Mouse (Mus musculus) brain, adult 2 months (tissue): Measurements from ENCODE around the gene Itpr3.
A peak's percentile ranks its signal among the peaks of the same experiment; 100 is the strongest.

Experiments
- DNase-seq: peaks from one replicate; pipeline ENCODE4 v3.0.0; 2011; ENCODE audit warnings: low read depth, low spot score

The Itpr3 gene

GRCm38 (mm10) chr17:27119540-27119895 is 62.4 kb downstream of the Itpr3 start:
- DNase-seq, result no peak

GRCm38 (mm10) chr17:27119954-27120353 is 62.9 kb downstream of the Itpr3 start:
- no peak for DNase-seq

GRCm38 (mm10) chr17:27120561-27121024 is 63.5 kb downstream of the Itpr3 start:
- peak; percentile 97 for DNase-seq

GRCm38 (mm10) chr17:27121266-27121665 is 64.2 kb downstream of the Itpr3 start:
- DNase-seq, result peak; percentile 66

- no peak for DNase-seq
Measured at GRCm38 (mm10) chr17:27121781-27122180, 64.7 kb downstream of the Itpr3 start.

GRCm38 (mm10) chr17:27122701-27123100 is 65.6 kb downstream of the Itpr3 start:
- DNase-seq, result peak; percentile 67

- no peak for DNase-seq
Measured at GRCm38 (mm10) chr17:27123103-27123502, 66.0 kb downstream of the Itpr3 start.

- no peak for DNase-seq
Measured at GRCm38 (mm10) chr17:27123813-27124375, 66.8 kb downstream of the Itpr3 start.

- DNase-seq, result peak; percentile 88
Measured at GRCm38 (mm10) chr17:27125185-27125584, 68.1 kb downstream of the Itpr3 start.

- peak; percentile 54 for DNase-seq
Measured at GRCm38 (mm10) chr17:27125669-27126202, 68.6 kb downstream of the Itpr3 start.

GRCm38 (mm10) chr17:27126974-27127373 is 69.9 kb downstream of the Itpr3 start:
- DNase-seq, result no peak

GRCm38 (mm10) chr17:27128189-27128588 is 71.1 kb downstream of the Itpr3 start:
- no peak for DNase-seq

GRCm38 (mm10) chr17:27129291-27129690 is 72.2 kb downstream of the Itpr3 start:
- no peak for DNase-seq

GRCm38 (mm10) chr17:27129819-27130218 is 72.7 kb downstream of the Itpr3 start:
- DNase-seq, result peak; percentile 56

GRCm38 (mm10) chr17:27130246-27130645 is 73.1 kb downstream of the Itpr3 start:
- peak; percentile 63 for DNase-seq

GRCm38 (mm10) chr17:27131240-27131665 is 74.1 kb downstream of the Itpr3 start:
- peak; percentile 83 for DNase-seq

- DNase-seq, result peak; percentile 86
Measured at GRCm38 (mm10) chr17:27132238-27132637, 75.1 kb downstream of the Itpr3 start.

- peak; percentile 99 for DNase-seq
Measured at GRCm38 (mm10) chr17:27133551-27134141, 76.5 kb downstream of the Itpr3 start, which contains the start of gene Uqcc2. TSS of gene Uqcc2 (minus strand) at chr17:27133916.

GRCm38 (mm10) chr17:27134187-27134586 is 77.1 kb downstream of the Itpr3 start:
- DNase-seq, result no peak

- DNase-seq, result no peak
Measured at GRCm38 (mm10) chr17:27134715-27135114, 77.6 kb downstream of the Itpr3 start.

GRCm38 (mm10) chr17:27138396-27138795 is 81.3 kb downstream of the Itpr3 start:
- no peak for DNase-seq

GRCm38 (mm10) chr17:27139304-27139703 is 82.2 kb downstream of the Itpr3 start:
- DNase-seq, result no peak

GRCm38 (mm10) chr17:27140262-27140661 is 83.2 kb downstream of the Itpr3 start:
- no peak for DNase-seq
